Mouse (Mus musculus) layer of hippocampus, adult 9-11 months (tissue): ENCODE results near the gene Evx1.
"Not testable (repeated sequence)": the region's sequence is repeated elsewhere in the genome, so short reads cannot be mapped to it uniquely, and the experiment has no call there.

Source experiments
- DNase-seq: peaks from one replicate; pipeline ENCODE4 v3.0.0; 2022

Gene Evx1

DNA sequence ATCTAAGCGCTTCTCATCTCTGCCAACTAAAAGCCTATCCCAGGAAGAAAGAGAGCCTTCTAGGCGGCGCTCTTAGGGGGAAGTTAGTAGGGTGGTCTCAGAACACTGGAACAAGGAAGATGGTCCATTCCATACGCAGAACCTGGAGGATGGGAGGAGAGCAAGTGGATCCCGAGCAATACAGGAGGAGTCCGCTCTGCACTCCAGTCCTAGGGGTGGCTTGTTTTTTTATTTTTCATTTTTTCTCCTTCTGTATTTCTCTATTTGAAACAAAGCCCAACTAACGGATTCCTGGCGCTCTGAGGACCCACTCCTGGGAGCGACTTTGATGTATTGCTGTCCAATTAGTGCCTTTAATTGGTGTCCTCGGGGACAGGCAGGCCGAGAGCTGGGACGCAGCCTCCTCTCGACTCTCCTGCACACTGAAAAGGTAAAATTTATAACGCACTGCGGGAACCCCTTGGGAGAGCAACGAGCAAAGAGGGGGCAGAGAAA, 9.5 kb downstream of the Evx1 start:
- no peak for DNase-seq

DNA sequence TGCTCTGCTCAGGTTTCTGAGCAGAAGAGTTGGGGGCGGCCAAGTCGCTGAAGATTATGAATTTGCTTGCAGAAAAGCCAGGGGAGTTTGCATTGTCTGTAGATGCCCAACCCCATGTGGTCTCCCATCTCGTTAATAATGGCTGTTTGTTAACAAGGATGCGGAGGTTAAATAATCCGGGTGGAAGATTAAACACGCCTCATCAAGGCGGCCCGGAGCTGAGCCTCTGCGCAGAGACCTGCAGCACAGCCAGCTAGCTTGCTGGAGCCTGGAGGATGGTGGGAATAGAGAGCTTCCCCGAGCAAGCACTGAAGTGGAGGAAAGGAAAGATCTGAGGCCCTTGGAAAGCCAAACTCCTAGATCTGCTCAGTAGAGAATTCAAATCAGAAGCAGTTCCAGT, 10.0 kb downstream of the Evx1 start:
- no peak for DNase-seq

DNA sequence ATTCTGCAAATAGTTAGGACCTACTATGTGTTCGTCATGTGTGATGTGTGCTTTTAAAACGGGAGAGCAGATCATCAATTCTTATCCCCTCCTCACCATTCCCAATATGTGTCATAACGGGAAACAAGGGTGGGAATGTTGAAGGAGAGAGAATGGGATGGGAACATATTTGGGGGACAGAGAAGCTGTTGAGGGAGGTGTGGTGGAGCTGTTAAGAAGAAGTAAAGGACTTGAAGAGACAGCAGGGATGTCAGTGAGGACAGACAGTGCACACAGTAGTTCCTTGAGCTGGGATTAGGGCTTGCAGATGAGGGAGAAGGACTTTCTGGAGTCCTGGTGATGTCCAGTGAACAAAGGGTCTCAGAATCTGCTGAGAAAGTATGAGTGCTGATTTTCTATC, 10.8 kb downstream of the Evx1 start:
- DNase-seq = no peak

DNA sequence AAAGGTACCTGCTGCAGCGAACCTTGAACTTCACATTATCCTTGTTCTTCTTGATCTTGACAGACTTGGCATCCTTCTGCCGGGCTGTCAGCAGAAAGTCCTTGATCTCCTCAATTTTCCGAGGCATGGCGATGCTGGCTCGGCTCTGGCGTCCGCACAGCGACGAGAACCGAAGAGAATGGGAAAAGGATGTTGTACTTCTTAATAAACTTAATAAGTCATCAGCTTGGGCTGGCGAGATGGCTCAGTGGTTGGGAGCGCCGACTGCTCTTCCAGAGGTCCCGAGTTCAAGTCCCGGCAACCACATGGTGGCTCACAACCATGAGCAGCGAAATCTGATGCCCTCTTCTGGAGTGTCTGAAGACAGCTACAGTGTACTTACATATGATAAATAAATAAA, 33.5 kb downstream of the Evx1 start:
- not testable (repeated sequence) for DNase-seq

DNA sequence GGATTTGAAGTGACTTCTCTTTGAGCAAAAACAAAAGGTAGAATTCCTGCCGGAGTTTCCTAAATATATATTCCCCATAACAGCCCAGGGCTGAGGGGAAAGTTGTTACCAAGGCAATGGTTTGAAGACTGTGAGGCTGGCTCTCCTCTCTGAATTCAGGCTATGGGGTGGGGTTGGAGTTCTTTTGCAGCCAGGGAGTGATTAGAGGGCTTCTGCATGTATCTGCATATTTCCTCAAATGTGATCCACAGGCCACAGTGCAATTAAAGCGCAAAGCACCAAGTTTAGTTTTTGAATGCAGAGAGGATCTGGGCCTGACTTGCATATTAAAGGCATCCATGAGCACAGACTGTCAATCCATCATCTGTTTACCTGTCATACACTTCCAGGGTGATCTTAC, 52.7 kb downstream of the Evx1 start:
- DNase-seq = no peak

DNA sequence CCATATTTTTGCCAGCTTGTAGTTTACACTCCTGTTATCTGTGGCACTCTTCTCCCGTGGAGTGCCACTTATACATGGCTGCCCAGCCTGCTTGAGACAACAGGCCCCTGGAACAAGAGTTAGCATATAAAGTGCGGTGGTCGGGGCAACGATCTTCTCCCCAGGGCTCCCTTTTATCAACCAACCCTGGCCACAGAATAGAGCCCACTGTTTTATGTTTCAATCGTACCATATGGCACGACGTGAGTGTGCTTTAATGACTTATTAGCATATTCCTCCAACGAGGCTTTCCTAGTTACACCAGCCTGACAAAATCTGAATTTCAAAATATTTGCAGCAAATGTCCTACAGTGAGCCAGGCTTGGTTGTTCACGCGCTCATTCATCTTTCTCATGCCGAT, 53.2 kb downstream of the Evx1 start:
- DNase-seq = peak; percentile 7

DNA sequence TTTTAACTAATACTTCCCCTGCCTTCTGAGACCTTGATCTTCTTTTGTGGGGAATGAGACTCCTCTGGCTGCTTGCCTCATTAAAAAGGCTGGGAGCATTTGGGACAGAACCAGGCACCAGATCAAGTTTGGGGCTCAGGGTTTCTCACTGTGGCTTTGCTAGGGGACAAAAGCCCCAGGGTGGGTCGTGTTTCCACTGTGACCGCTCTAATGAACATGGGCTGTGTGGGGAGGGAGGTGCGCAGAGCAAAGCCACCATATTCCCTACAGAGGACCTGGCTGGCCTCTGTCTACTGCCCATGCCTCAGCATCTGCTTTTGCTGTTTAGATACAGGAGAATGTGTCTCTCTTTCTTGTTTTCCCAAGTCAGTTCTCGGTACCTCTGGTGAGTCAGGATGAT, 53.8 kb downstream of the Evx1 start:
- DNase-seq = no peak
